Mouse (Mus musculus): ENCODE data around the gene Tbc1d23. TPM values are rescaled to one million over a fixed set of nuclear protein-coding genes. Genes with fewer than 3 reads are reported as not detected.

The Tbc1d23 gene
- polyA plus RNA-seq, 1 experiment from 2014 or later: 30.3 TPM

DNA sequence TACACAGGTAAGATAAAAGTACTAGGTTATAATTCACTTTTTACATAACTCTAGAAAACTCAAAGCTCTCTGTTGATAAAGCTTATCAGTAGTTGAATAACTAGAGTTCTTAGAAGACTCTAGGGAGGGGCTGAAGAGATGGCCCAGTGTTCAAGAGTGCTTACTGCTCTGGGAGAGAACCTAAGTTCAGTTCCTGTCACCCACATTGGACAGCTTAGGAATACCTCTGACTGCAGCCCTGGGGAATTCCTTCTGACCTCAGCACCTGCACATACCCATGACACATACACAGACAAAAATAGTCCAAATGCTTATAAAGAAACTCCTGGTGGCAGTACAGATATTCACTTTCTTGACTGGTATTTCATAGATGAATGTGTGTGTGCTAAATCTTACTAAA is 75.4 kb downstream of the Tbc1d23 start:
- peaks cover 51% of the 10 kb centered on the region for H3K36me3 ChIP-seq
- H3K9ac ChIP-seq (replicated peaks): no peak overlapping the region
- no peaks in the 10 kb centered on the region for H3K27me3 ChIP-seq (replicated peaks)
- no peaks in the 10 kb centered on the region for H3K4me1 ChIP-seq
- no peak overlapping the region for H3K27ac ChIP-seq (replicated peaks)
- H3K4me2 ChIP-seq: no peak overlapping the region
- no peaks in the 10 kb centered on the region for H3K9me3 ChIP-seq (replicated peaks)
- no peak for ATAC-seq (ENCODE audit: low FRiP score)
- no peak overlapping the region for H3K4me3 ChIP-seq (replicated peaks)

DNA sequence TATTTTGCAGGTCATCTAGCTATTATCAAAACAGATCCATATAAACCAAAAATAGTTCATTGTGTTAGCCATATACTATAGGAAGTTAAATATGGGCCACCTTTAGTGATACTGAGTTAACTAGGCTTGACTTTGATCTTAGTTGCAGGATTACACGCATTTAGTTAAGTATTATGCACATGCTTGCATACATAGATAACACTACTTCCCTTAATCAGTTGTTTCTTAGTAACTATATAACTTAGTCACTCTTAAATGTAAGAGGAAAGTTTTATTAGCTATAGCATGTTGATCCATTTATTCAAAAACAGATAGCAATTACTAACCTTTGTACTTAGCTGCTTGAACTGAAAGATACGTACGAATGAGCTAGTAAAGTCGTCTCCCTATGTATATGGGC is 79.9 kb downstream of the Tbc1d23 start:
- WGBS: 94% methylated on average over 4 of the region's 4 CpGs
- Histone ChIP-seq H3K27me3 (replicated peaks) (no peaks in the 10 kb centered on the region), H3K9me3 (replicated peaks) (no peaks in the 10 kb centered on the region), H3K4me1 (no peaks in the 10 kb centered on the region), H3K27ac (replicated peaks) (no peak overlapping the region), H3K9ac (replicated peaks) (no peak overlapping the region), H3K36me3 (peaks cover 51% of the 10 kb centered on the region), H3K4me3 (replicated peaks) (no peak overlapping the region), H3K4me2 (no peak overlapping the region)
- no peak for ATAC-seq (ENCODE audit: low FRiP score)

DNA sequence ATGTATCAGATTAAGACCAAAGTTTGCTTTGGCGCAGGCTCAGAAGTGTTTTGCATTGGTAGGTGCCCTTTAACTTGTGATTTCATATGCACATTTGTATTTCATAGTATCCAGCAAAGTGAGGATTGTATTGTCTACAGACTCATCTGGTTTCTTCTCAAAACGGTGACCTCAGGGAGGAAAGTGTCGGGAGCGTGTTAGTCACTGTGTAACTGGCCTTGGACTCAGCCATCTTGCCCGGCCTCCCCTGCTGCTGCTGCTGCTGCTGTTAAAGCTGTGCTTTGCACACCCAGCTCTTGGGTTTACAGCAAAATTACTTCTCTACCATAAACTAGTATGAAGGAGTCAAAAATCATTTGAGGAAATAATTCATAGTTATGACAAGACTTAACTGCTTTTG is 86.6 kb downstream of the Tbc1d23 start:
- H3K4me2 ChIP-seq: no peak overlapping the region
- no peaks in the 10 kb centered on the region for H3K9me3 ChIP-seq (replicated peaks)
- no peaks in the 10 kb centered on the region for H3K27me3 ChIP-seq (replicated peaks)
- WGBS: 91% methylated on average over 5 of the region's 5 CpGs
- H3K4me3 ChIP-seq (replicated peaks): no peak overlapping the region
- H3K9ac ChIP-seq (replicated peaks): no peak overlapping the region
- peaks cover 44% of the 10 kb centered on the region for H3K36me3 ChIP-seq
- no peak overlapping the region for H3K27ac ChIP-seq (replicated peaks)
- H3K4me1 ChIP-seq: no peaks in the 10 kb centered on the region
- ATAC-seq (ENCODE audit: low FRiP score): no peak

DNA sequence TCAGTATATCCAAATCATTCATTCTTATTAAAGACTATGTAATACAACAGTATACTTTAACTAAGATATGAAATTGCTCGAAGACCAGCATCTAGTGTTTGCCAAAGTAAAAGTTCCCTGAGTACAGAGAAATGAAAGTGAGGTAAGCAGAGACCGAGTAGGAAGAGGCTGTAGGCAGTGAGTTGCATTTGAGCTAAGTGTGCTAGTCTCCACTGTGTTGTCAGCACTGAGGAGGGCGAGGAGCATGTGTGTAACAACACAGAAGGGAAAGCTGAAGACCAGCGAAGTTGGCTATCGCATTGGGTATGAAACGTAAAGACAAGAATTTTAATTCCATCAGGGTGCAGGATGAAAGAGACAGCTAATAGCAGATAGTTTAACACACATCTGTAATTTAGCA is 97.7 kb downstream of the Tbc1d23 start:
- Histone ChIP-seq H3K9ac (replicated peaks) (no peak overlapping the region), H3K27me3 (replicated peaks) (no peaks in the 10 kb centered on the region), H3K4me2 (no peak overlapping the region), H3K9me3 (replicated peaks) (no peaks in the 10 kb centered on the region), H3K27ac (replicated peaks) (no peak overlapping the region), H3K36me3 (peaks cover 23% of the 10 kb centered on the region), H3K4me3 (replicated peaks) (no peak overlapping the region), H3K4me1 (0 out of 2 replicates have a peak, but pooled peaks cover 11% of the 10 kb centered on the region)
- no peak for ATAC-seq (ENCODE audit: low FRiP score)
- 96% methylated on average over 6 of the region's 6 CpGs for WGBS

DNA sequence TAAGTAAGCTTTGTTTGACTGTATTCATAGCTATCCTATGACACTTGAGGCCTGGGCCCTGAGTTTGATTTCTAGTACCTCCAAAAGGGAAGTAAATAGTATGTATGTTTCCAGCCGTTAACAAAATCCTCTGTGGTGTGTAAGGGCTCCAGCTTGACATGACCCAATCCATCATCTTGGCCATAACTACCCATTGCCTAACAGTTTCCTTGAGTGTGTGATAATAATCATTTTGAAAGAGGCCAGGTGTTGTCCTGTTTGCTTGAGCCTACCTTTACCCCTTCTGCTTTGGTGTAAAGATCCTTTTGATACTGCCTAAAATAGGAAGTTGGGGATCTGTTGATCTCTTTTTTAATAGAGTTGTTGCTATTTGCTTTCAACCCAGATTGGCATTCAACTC is 99.0 kb downstream of the Tbc1d23 start:
- Histone ChIP-seq H3K9ac (replicated peaks) (no peak overlapping the region), H3K27ac (replicated peaks) (no peak overlapping the region), H3K4me1 (0 out of 2 replicates have a peak, but pooled peaks cover 11% of the 10 kb centered on the region), H3K9me3 (replicated peaks) (no peaks in the 10 kb centered on the region), H3K4me3 (replicated peaks) (no peak overlapping the region), H3K27me3 (replicated peaks) (no peaks in the 10 kb centered on the region), H3K4me2 (no peak overlapping the region), H3K36me3 (peaks cover 19% of the 10 kb centered on the region)
- no peak for ATAC-seq (ENCODE audit: low FRiP score)
- 68% methylated on average over 1 of the region's 1 CpGs for WGBS

DNA sequence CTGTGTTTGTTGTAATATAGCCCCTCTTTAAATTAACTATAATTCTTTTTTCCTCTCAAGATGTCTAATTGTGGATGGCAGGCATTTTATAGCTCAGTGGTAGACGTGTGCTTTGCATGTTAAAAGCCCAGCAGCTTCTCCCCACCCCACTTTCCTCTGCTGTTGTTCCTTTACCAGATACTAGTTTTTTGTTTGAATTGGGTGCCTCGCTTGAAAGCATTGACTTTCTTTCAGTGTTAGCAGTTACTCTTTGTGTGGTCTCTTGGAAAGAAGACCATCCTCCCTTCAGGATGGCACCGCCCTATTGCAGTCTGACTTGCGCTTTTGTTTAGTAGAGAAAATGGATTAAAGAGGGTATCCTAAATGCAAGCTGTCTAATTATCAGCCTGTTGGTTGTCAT is 99.8 kb downstream of the Tbc1d23 start:
- H3K27me3 ChIP-seq (replicated peaks): no peaks in the 10 kb centered on the region
- H3K9ac ChIP-seq (replicated peaks): no peak overlapping the region
- no peak for ATAC-seq (ENCODE audit: low FRiP score)
- H3K9me3 ChIP-seq (replicated peaks): no peaks in the 10 kb centered on the region
- H3K4me1 ChIP-seq: 0 out of 2 replicates have a peak, but pooled peaks cover 11% of the 10 kb centered on the region
- no peak overlapping the region for H3K27ac ChIP-seq (replicated peaks)
- no peak overlapping the region for H3K4me2 ChIP-seq
- 25% methylated on average over 4 of the region's 4 CpGs for WGBS
- no peak overlapping the region for H3K4me3 ChIP-seq (replicated peaks)
- H3K36me3 ChIP-seq: peaks cover 14% of the 10 kb centered on the region

DNA sequence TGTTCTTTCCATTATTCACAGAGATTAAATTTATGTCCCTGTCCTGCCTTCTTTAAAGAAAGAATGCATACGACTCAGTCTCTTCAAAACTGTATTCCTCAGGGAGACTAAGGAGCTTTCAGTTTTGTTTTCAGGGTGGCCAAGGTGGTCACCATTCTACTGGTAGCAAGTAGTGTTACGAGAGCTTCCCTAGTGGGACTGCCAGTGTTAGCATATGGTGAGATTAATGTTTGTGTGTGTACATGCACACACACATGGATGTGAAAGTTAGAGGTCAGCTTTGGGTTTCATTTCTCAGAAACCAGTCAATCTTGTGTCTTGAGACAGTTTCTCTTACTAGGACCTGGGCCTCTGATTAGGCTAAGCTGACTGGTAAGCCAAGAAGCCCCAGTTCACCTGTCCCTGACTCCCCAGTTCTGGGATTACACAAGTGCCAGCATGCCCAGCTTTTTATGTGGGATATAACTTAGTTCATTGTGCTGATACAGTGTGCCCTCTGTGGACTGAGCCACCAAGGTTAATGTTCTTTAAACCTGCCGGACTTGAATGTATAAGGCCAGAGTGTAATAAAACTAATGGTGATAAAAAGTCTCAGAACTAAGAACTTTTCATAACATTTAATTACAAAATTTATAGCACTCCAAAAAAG is 100.4 kb downstream of the Tbc1d23 start:
- no peak overlapping the region for H3K27ac ChIP-seq (replicated peaks)
- H3K9ac ChIP-seq (replicated peaks): no peak overlapping the region
- no peak overlapping the region for H3K4me2 ChIP-seq
- H3K4me3 ChIP-seq (replicated peaks): no peak overlapping the region
- H3K27me3 ChIP-seq (replicated peaks): no peaks in the 10 kb centered on the region
- H3K4me1 ChIP-seq: 0 out of 2 replicates have a peak, but pooled peaks cover 11% of the 10 kb centered on the region
- no peaks in the 10 kb centered on the region for H3K9me3 ChIP-seq (replicated peaks)
- H3K36me3 ChIP-seq: peaks cover 14% of the 10 kb centered on the region
- WGBS: 38% methylated on average over 3 of the region's 3 CpGs
- no peak for ATAC-seq (ENCODE audit: low FRiP score)

DNA sequence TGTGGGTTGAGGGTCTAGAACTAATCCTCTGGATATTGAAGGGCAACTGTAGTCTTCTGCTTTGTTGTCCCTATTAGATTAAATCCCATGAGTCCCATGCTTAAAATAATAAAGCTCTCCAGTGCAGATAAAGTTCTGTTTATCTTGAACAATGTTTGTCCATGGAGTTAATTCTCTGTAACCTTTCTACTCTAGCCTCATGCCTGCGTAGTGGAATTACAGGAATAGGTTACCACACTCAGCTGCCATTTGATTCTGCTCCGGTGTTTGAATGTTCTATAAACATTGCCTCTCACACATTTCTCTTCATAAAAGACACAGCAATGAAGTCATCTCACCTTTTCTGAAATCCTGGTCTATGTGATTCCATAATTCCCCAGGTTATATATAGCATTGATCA is 103.5 kb downstream of the Tbc1d23 start:
- no peak overlapping the region for H3K4me3 ChIP-seq (replicated peaks)
- no peak overlapping the region for H3K4me2 ChIP-seq
- 98% methylated on average over 2 of the region's 2 CpGs for whole genome bisulfite sequencing
- H3K9me3 ChIP-seq (replicated peaks): no peaks in the 10 kb centered on the region
- H3K9ac ChIP-seq (replicated peaks): no peak overlapping the region
- peaks cover 25% of the 10 kb centered on the region for H3K4me1 ChIP-seq
- ATAC-seq (ENCODE audit: low FRiP score): no peak
- H3K27me3 ChIP-seq (replicated peaks): no peaks in the 10 kb centered on the region
- no peak overlapping the region for H3K27ac ChIP-seq (replicated peaks)
- no peaks in the 10 kb centered on the region for H3K36me3 ChIP-seq

DNA sequence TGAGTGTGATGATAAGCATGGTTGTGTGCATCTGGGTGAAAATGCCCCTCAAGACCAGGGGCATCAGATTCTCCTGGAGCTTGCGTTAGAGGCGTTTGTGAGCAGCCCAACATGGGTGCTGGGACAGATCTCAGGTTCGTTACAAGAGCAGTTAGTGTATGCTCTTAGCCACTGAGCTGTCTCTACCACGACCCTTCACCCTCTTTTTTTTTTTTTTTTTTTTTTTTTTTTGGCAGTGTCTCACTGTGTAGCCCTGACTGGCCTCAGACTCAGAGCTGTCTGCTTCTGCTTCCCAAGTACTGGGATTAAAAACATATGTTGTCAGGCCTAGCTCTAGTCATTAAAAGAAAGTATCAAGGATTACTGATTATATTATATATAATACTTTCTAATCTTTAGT is 105.0 kb downstream of the Tbc1d23 start:
- Histone ChIP-seq H3K36me3 (no peaks in the 10 kb centered on the region), H3K27me3 (replicated peaks) (no peaks in the 10 kb centered on the region), H3K9me3 (replicated peaks) (no peaks in the 10 kb centered on the region), H3K4me2 (no peak overlapping the region), H3K4me3 (replicated peaks) (no peak overlapping the region), H3K4me1 (peaks cover 23% of the 10 kb centered on the region), H3K27ac (replicated peaks) (no peak overlapping the region), H3K9ac (replicated peaks) (no peak overlapping the region)
- WGBS: 83% methylated on average over 4 of the region's 4 CpGs
- ATAC-seq (ENCODE audit: low FRiP score): no peak

DNA sequence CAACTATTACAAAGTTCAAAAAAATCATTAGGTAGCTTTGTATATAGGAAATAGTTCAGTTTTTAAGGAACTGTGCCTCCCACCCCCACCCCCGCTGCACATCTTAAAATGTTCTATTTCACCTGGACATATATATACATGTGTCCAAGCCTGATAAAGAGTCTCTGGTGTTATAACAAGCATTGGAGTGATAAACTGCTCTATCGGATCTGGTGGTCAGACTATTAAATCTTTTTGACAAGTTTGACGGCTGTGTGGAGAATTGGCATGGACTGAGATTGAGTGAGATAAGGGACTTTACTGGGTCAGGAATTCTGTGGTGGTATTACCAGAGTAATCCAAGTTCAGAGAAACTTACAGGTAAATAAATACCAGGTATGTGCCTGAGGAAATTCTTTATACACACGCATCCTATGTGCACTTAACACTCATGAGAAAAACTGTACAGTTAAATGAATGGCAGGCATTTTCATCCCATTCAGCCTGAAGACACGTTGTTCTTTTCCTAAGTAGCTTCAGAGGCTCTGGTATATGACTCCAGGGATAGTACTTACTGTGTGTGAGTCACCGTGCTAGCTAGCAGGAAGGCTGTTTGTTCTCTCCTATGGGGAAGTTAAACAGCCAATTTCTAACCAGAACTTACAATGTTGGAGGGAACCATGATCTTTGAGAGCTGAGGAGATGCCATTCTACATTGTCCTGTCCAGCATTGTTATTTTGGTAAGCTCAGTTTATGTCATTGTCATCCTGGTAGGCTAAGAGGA is 108.4 kb downstream of the Tbc1d23 start:
- WGBS: 56% methylated on average over 6 of the region's 6 CpGs
- Histone ChIP-seq H3K27ac (replicated peaks) (no peak overlapping the region), H3K9ac (replicated peaks) (peak overlapping the region; percentile 98; the same call in 1 of the 2 replicates), H3K4me2 (peak overlapping the region; percentile 67), H3K4me1 (peaks cover 22% of the 10 kb centered on the region), H3K4me3 (replicated peaks) (peak overlapping the region; percentile 100), H3K27me3 (replicated peaks) (no peaks in the 10 kb centered on the region), H3K9me3 (replicated peaks) (no peaks in the 10 kb centered on the region), H3K36me3 (no peaks in the 10 kb centered on the region)
- no peak for ATAC-seq (ENCODE audit: low FRiP score)

DNA sequence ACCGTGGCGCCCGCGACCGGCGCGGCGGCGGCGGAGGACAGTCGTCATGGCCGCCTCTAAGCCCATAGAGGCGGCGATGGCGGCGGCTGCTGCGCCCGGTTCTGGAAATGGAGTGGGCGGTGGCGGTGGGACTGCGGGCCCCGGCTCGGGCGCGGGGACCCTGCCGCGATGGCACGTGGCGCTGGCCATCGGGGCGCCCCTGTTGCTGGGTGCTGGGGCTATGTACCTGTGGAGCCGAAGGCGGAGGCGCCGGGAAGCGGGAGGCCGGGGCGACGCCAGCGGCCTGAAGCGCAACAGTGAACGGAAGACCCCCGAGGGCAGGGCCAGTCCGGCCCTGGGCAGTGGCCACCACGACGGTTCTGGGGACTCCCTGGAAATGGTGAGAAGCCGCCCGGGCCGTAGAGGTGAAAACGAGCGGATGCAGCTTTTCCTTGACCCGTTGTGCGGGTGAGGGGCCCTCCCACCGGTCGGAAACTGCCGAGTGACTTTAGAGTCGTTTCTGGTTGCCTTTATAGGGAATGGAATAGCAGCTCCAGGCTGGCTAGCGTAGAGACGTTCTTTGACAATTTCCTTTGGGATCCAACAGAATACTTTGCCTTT is 109.4 kb downstream of the Tbc1d23 start:
- Histone ChIP-seq H3K27me3 (replicated peaks) (no peaks in the 10 kb centered on the region), H3K4me2 (peak overlapping the region; percentile 67), H3K4me3 (replicated peaks) (peak overlapping the region; percentile 100), H3K9ac (replicated peaks) (peak overlapping the region; percentile 98), H3K9me3 (replicated peaks) (no peaks in the 10 kb centered on the region), H3K36me3 (no peaks in the 10 kb centered on the region), H3K27ac (replicated peaks) (peak overlapping the region; percentile 98), H3K4me1 (peaks cover 22% of the 10 kb centered on the region)
- under 1% methylated on average over 59 of the region's 59 CpGs for WGBS
- no peak; the same call in 1 of the 2 replicates for ATAC-seq (ENCODE audit: low FRiP score)

Data from neural tube, embryonic 15.5 days (tissue).